Mouse (Mus musculus) testis, adult 10 weeks (tissue): ENCODE measurements around the gene Arpc1a. TPM values are rescaled to one million over a fixed set of nuclear protein-coding genes. Genes with fewer than 3 reads are reported as not detected.

Experiments used
- polyA plus RNA-seq: library from polyadenylated mRNA; stranded (reverse); fragments of 350-450 nt; fragmentation: Illumina TruSeq; extraction: RNeasy Lipid Tissue Mini Kit (QIAGEN cat#74804); gene quantifications from one replicate; pipeline ENCODE4 v1.2.3, GENCODE M21; 2014; ENCODE audit warnings: low read depth, low replicate concordance

Gene Arpc1a
- 33.9 TPM for polyA plus RNA-seq

GRCm38 (mm10) chr5:145083632-145084451 is at the start of gene Arpc1a, which contains the start of gene Kpna7:
TSS of gene Arpc1a (plus strand) at chr5:145083830.
TSS of gene Kpna7 (minus strand) at chr5:145084030.

GRCm38 (mm10) chr5:145042690-145043089 is 40.9 kb upstream of the Arpc1a start, which contains the start of gene 1700018F24Rik:
TSS of gene 1700018F24Rik (plus strand) at chr5:145042990.

GRCm38 (mm10) chr5:145114071-145114605 is 30.5 kb downstream of the Arpc1a start, which contains the start of gene Arpc1b:
TSS of gene Arpc1b (plus strand) at chr5:145114215.

GRCm38 (mm10) chr5:145139571-145140519 is 56.2 kb downstream of the Arpc1a start, which contains the start of the genes Pdap1 and Bud31:
TSS of gene Pdap1 (minus strand) at chr5:145140238.
TSS of gene Bud31 (plus strand) at chr5:145140362.

Other genes with a start within 250 kb of the Arpc1a start
- gene Smurf1, start 118.0 kb upstream of the Arpc1a start, polyA plus RNA-seq, result 26.5 TPM
- 52.5 TPM for gene Gm4871, start 51.1 kb upstream of the Arpc1a start, polyA plus RNA-seq
- 98.7 TPM for gene 1700018F24Rik, start 40.8 kb upstream of the Arpc1a start, polyA plus RNA-seq
- 0.15 TPM for gene Kpna7, start 200 bp downstream of the Arpc1a start, polyA plus RNA-seq
- gene Arpc1b, start 30.4 kb downstream of the Arpc1a start, polyA plus RNA-seq, result 6.2 TPM
- 46.0 TPM for gene Pdap1, start 56.4 kb downstream of the Arpc1a start, polyA plus RNA-seq
- gene Bud31, start 56.5 kb downstream of the Arpc1a start, polyA plus RNA-seq, result 259 TPM
- gene Ptcd1, start 83.3 kb downstream of the Arpc1a start, polyA plus RNA-seq, result 1.6 TPM
- 3.9 TPM for gene Cpsf4, start 83.4 kb downstream of the Arpc1a start, polyA plus RNA-seq
- gene Atp5j2, start 108.2 kb downstream of the Arpc1a start, polyA plus RNA-seq, result 12.5 TPM
- 2.4 TPM for gene Zkscan14, start 118.0 kb downstream of the Arpc1a start, polyA plus RNA-seq
- 11.5 TPM for gene Zkscan5, start 120.7 kb downstream of the Arpc1a start, polyA plus RNA-seq
- 31.9 TPM for gene Zfp655, start 147.9 kb downstream of the Arpc1a start, polyA plus RNA-seq
- 0.11 TPM for gene Zscan25, start 196.7 kb downstream of the Arpc1a start, polyA plus RNA-seq